Mouse (Mus musculus): ENCODE measurements around the gene Prkra.
"Not testable (repeated sequence)": the region's sequence is repeated elsewhere in the genome, so short reads cannot be mapped to it uniquely, and the experiment has no call there.

DNA sequence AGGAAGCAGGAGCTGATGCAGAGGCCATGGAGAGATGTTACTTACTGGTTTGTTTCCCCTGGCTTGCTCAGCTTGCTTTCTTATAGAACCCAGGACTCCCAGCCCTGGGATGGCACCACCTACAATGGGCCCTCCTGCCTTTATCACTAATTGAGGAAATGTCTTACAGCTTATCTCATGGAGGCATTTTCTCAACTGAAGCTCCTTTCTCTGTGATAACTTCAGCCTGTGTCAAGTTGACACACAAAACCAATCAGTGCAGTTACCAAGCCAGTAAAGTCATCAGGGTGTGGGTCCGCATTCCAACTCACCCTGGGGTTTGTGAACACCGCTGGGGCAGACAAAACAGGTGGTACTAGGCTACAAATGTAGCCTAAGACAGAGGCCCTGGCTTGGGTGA is 25.5 kb downstream of the Prkra start:
- not testable (repeated sequence) for TF ChIP-seq CTCF (IDR thresholded peaks at IDR 0.05; ENCODE audit: low read depth, low read length); POLR2A (IDR thresholded peaks at IDR 0.05; ENCODE audit: insufficient read depth, low read length)

Data from ES-Bruce4 (cell line).